Mouse (Mus musculus) induced T-regulatory cell, adult 2 months (primary cell): Measurements from ENCODE around the gene Xpa.

ENCODE experiments used
- DNase-seq: peaks from one replicate; pipeline ENCODE4 v3.0.0-alpha.2; 2012; ENCODE audit warnings: low read depth

Xpa gene

GRCm38 (mm10) chr4:46146881-46147280 is 49.2 kb downstream of the Xpa start:
- DNase-seq = no peak

- DNase-seq = peak; percentile 75
These were observed 51.8 kb downstream of the Xpa start for GRCm38 (mm10) chr4:46144323-46144722.

- peak; percentile 98 for DNase-seq
These were observed 57.6 kb downstream of the Xpa start, which contains the start of the genes Ncbp1 and Tstd2 for GRCm38 (mm10) chr4:46138287-46139222. Ncbp1 (plus strand) TSS chr4:46138613. Tstd2 (minus strand) TSS chr4:46138694.

GRCm38 (mm10) chr4:46137629-46138286 is 58.4 kb downstream of the Xpa start:
- DNase-seq = no peak

- no peak for DNase-seq
These were observed 64.3 kb downstream of the Xpa start for GRCm38 (mm10) chr4:46131791-46132190.

- DNase-seq = peak; percentile 80
These were observed 65.9 kb downstream of the Xpa start for GRCm38 (mm10) chr4:46130221-46130620.

GRCm38 (mm10) chr4:46129311-46130004 is 66.7 kb downstream of the Xpa start:
- no peak for DNase-seq

GRCm38 (mm10) chr4:46126541-46126940 is 69.6 kb downstream of the Xpa start:
- peak; percentile 81 for DNase-seq

GRCm38 (mm10) chr4:46123358-46123757 is 72.8 kb downstream of the Xpa start:
- no peak for DNase-seq

- no peak for DNase-seq
These were observed 75.3 kb downstream of the Xpa start for GRCm38 (mm10) chr4:46120767-46121166.

GRCm38 (mm10) chr4:46119514-46120094 is 76.5 kb downstream of the Xpa start:
- DNase-seq = no peak

GRCm38 (mm10) chr4:46117536-46117935 is 78.6 kb downstream of the Xpa start:
- DNase-seq = no peak

GRCm38 (mm10) chr4:46116544-46117175 is 79.5 kb downstream of the Xpa start:
- no peak for DNase-seq

GRCm38 (mm10) chr4:46115308-46115707 is 80.8 kb downstream of the Xpa start:
- no peak for DNase-seq

GRCm38 (mm10) chr4:46111361-46111760 is 84.8 kb downstream of the Xpa start:
- DNase-seq = no peak

- DNase-seq = no peak
These were observed 86.0 kb downstream of the Xpa start for GRCm38 (mm10) chr4:46110084-46110483.
